Mouse (Mus musculus) v-Abl transformed pro-B cells (cell line): Measurements from ENCODE around the gene Sdc3.

ENCODE experiments used
- in situ Hi-C, 2 experiments: fragments of 400-800 bp; cut with MboI; formaldehyde crosslinking; loops; one replicate each; pipeline ENCODE4 v1.15.1; 2025; ENCODE audit not compliant: unreplicated experiment in 2 of 2

The Sdc3 gene

DNA sequence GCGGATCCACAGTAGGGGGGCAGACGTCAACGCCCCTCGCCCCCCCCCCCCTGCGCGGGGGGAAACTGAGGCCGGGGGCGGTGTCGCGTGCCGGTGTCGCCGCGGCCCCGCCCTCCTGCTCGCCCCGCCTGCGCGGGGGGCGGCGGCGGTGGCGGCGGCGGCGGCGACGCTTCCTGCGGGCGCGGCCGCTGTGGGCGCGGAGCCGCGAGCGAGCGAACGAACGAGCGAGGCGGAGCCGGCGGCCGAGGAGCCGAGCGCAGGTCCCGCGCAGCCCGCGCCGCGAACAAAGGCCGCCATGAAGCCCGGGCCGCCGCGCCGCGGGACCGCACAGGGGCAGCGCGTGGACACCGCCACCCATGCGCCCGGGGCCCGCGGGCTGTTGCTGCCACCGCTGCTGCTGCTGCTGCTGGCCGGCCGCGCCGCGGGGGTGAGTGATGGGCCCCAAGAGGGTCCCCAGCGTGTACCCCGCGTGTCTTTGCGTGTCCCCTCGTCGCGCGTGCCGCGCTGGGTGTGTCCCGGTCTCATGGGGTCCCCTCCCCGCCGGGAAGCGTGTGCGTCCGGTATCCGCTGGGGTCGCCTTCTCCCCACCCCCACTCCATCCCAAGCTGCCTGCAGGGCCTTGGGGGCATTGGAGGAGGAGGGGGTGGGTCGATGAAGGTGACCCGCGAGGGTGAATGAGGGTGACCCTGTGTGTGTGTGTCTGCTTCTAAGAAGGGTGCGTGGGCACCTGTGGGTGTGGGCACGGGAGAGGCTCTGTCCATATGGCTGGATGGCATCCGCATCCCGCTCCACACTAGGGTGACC lies at the start of gene Sdc3:
Gene Sdc3, plus strand, starts transcription at position 162 of the 804 bp plus-strand sequence.
- in situ Hi-C loops, result no loop called here

DNA sequence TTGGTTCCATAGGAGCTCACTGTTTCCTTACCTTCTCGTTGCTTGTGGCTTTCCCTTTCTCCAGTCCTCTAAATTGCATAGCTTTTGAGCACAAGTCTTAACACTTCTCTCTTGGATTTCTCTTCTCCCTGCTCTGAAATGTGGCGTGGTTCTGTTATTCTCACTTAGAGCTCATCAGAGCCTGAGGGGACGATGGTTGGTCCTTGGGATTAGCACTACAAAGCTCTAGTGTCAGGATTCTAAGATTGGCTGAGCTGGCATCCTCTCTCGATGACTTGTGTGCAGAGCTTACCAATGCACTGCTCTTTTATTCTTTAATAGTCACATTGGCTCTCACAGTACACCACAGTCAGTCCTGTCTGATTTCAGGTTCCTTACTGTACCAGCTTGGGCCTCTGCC lies 48.3 kb upstream of the Sdc3 start:
- in situ Hi-C loops, result no loop called here

DNA sequence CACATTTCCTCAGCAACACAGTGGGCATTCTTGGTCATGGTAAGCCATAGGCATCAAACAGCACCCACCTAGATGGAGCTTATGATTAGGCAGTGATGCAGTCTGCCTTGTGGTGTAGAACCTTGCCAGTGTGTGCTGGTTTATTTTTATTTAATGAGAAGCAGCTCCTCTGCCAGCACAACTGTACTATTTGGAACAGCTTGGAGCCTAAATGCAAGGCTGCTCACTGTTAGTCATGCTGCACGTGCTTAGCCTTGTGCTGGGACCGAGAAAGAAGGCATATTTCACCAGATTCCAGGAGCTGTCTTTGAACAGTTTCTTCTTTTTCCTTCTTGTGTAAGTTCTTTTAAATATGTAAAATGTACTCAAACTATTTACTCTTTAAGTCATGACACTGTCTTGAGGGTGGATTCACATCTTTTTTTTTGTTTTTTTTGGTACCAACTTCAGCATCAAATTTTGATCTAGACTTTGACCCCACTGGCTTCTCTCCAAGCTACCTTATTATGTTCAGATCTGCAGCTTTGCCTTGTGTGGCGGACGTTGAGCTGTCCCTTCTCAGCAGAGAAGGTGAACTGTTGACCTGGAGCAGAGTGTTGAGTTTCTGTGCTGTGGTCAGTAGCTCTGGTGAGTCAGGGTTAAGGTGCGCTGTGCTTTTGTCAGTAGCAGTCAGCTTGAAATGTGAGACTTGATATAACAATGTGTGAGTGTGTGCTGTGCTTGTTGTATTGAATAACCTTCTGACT lies 46.6 kb upstream of the Sdc3 start:
- in situ Hi-C loops, result no loop called here

DNA sequence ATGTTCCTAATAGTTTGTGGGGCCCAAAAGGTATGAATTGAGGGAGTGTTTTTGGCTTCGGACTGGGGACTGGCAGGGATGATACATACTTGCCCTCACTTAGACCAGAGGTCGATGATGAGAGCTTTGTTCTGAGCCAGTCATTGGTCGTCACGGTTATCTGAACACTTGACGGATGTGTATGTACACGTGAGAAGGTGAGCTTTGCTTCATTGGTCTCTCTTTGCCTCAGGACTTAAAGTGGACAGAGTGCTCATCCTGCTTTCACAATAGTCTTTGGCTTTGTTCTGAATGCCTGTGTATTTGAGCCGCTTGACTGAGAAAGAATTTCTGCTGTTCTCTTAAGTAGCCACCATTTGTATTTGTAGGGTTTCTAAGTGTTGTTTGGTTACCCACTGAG lies 42.8 kb upstream of the Sdc3 start:
- in situ Hi-C loops, result no loop called here

DNA sequence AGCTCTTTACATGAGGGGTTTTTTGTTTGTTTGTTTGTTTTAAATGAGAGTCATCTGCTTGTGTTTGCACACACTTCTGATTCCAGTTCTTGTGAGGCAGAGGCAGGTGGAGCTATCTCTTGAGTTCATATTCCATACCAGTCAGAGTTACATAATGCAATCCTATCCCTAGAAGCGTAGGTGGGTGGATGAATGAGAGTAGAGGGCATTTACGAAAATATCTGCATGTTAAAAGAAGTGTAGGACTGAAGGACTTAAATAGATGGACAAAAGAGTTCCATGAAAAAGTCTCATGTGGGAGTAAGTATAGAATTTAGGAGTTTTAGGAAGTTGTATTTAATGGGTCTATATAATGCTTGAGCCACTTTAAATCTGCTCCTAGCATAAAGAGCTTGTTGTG lies 40.4 kb upstream of the Sdc3 start:
- in situ Hi-C loops, result no loop called here

DNA sequence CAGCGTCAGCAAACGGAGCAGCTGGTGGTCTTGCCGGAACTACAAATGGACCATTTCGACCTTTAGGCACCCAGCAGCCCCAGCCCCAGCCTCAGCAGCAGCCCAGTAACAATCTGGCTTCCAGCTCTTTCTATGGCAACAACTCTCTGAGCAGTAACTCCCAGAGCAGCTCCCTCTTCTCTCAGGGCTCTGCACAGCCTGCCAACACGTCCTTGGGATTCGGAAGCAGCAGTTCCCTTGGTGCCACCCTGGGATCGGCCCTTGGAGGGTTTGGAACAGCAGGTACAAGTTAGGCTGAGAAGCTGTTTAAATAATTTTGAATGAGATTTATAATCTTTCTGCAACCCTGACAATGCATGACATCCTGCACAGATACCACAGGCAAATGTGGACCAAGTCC lies 39.7 kb upstream of the Sdc3 start:
- in situ Hi-C loops, result no loop called here

DNA sequence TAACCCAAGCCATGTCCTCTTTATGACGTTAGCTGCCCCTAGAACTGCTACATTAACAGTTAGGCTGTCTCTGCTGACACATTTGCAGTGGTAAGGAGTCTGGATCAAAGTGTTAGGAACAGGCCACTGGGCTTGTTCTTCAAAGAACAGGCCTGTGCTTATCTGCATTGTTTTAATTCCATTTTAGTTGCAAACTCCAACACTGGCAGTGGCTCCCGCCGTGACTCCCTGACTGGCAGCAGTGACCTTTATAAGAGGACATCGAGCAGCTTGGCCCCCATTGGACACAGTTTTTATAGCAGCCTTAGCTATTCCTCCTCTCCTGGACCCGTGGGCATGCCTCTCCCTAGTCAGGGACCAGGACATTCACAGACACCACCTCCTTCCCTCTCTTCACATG lies 38.6 kb upstream of the Sdc3 start:
- in situ Hi-C loops, result no loop called here

DNA sequence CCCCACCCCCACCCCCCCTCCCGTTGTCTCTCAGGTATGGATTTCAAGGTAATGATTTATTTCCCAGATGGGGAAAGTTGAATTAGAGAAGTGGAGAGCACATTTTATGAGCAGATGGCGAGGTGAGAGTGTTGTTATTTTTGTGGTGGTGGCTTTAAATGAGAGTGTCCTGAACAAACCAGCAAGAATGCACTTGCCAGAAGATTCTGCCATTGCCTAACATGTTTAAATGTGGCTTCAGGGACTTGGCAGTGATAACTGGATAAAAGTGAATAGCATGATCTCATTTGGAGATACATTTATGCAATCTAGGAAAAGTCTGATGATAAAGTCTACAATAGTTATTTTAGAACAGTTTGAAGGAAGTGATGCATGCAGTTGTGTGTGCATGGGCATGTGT lies 37.6 kb upstream of the Sdc3 start:
- in situ Hi-C loops, result no loop called here

DNA sequence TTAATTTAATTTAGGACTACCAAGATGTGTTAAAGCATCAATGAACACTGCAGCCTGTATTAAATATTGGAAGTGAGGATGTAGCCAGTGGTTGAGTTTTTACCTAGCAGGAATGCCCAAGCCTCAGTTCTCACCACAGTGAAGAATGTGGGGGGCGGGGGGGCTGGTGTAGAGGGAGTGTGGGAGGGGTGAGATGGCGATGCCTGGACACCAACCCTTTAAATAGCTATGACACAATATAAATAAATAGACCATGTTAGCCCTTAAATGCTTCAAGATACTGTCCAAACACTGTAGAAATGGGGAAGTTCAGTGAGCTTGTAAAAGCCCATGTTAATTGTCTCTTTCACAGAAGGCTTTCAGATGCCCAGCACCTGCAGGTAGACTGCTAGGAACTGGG lies 32.5 kb upstream of the Sdc3 start:
- in situ Hi-C loops, result no loop called here

DNA sequence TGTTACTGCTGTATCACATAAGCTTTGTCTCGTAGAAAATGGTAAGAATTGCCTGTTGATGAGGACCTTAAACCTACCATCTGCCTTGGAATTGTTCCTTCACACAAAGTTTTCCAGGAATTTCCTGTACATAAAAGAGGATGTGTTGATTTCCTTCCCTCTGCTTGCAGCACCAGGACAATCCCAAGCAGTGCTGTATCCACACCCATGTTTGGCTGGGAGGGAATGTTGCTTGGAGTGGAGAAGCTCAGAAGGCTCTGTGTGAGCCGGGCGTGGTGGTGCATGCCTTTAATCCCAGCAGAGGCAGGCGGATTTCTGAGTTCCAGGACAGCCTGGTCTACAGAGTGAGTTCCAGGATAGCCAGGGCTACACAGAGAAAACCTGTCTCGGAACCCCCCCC lies 30.5 kb upstream of the Sdc3 start:
- in situ Hi-C loops, result no loop called here

DNA sequence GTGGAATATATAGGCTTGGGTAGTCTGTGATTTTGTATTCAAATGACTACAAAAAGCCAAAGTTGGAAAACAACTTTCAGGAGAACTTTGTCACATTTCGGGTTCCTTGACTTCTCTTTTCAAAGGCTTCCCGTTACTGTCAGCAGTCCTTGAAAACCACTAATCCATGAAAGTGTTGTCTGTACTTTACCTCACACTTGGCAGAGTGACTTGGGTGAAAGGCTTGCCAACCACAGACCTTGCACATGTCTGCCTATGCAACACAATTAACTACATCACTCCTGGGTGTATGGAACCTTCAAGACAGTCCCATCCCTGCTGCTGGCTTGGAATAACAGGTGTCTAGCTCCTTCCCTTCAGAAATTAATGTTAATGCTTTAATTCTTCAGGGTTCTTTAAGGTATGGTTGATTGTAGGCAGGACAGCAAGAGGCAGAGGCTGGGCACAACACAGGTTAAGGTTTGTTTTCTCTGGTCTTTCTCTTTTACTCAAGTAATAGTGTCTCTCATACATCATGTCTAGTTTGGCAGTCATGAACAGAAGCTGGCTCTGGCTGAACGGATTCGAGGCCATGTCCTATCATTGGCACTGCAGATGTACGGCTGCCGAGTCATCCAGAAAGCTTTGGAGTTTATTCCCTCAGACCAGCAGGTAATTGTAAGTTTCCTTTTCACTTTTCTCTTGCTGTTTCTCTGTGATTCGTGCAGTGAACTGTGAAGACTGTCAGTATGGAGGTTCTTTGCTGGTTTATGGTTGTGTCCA lies 26.8 kb upstream of the Sdc3 start:
- in situ Hi-C loops, result no loop called here

DNA sequence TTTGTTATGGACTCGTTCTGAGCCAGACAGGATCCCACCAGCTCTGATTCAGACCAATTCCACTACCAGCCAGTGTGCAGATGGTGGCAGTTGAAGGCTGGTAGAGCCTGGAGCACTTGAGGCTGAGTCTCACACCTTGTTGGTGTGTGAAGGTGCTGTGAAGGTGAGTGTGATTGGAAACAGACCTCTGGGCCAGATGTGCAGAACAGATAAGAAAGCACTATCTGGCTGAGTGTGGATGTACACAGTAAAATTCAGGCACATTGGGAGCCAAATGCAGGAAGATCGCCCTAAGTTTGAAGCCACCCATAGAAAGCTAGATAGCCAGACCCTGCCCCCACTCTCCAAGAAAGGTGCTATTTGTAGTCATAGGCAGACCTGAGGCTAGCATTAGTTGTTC lies 25.9 kb upstream of the Sdc3 start:
- in situ Hi-C loops, result no loop called here

DNA sequence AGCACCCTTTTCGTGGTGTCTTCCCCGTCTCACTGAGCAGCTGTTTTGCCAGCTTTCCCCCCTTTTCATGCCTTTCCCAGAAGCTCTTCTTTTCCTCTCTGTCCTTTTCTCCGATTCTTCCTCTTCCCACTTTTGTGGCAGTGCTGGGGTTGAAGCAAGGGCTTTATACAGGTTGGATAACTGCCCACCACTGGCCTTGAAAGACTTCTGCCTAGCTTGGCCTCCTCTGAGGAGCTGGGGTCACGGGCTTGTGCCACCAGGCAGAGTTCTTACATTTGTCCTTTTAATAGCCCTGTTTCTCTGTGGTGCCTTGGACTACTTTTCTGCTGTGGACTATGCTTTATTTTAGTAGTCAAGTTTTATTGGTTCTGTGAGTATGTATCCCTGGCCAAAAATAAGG lies 25.4 kb upstream of the Sdc3 start:
- in situ Hi-C loops, result no loop called here

DNA sequence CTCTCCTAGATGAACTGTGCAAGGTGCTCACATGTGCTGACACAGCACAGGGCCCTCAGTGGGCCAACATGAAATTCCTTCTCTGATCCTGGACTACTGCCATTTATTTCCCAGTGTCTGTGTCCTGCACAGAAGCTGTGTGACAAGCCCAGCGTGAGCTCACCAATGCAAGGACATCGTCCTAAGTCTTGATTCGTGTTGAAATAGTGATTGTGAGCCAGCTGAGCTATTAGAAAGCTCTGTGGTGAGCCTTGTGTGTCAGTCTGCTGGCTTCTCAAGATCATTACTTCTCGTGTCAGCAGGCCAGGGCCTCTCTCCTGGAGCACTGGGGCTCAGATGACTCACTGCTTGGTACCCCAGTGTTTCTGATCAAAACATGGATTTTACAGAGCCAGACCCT lies 18.4 kb upstream of the Sdc3 start:
- in situ Hi-C loops, result no loop called here

DNA sequence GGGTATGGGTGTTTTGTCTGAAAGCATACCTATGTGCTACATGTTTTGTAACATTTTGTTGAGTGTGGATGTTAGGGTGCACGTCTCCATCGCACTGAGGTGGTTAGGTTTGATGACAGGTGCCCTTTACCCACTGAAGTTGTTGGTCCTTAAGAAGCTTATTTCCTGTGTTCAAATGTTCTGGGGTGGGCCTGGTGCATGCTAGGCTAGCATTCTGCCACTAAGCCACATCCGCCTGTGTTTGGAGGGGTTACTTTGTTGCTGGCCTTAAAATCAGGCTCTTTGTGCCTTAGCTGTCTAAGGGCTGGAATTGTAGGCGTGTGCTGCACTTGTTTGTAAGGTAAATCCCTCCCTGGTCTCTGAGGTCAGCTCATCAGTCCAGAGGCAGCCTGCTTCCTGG lies 17.5 kb upstream of the Sdc3 start:
- in situ Hi-C loops, result no loop called here

DNA sequence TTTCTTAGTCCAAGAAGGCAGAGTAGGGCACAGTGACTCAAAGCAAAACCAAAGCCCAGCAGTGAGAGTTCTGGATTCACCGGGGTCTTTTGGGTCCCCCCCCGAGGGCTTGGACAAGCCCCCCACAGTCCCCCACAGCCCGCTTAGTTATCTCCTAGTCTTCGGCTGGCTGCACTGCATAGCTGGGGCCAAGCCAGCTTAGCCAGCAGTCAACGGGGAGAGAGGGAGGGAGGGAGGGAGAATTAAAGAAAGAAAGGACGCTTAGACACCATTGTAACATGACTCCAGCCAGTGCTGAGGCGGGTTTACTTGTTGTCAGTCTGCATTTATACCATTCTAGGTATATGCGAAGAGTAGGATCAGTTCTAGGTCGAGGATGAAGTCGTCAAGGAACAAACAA lies 14.7 kb upstream of the Sdc3 start:
- in situ Hi-C loops, result no loop called here

DNA sequence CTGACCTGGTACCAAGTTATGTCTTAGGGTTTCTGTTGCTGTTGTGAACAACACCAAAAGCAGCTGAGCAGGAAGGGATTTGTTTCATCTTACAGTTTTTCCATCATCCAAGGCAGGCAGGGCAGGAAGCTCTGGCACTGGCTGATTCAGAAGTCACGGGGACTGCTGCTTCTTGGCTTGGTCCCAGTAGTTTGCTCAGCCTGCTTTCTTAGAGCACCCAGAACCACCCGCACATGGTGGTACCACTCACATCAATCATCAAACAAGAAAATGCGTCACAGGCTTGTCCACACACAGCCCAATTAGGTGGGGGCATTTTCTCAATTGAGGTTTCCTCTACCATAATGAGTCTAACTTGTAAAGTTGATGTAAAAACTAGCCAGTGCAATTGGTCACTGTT lies 13.3 kb upstream of the Sdc3 start:
- in situ Hi-C loops, result no loop called here

DNA sequence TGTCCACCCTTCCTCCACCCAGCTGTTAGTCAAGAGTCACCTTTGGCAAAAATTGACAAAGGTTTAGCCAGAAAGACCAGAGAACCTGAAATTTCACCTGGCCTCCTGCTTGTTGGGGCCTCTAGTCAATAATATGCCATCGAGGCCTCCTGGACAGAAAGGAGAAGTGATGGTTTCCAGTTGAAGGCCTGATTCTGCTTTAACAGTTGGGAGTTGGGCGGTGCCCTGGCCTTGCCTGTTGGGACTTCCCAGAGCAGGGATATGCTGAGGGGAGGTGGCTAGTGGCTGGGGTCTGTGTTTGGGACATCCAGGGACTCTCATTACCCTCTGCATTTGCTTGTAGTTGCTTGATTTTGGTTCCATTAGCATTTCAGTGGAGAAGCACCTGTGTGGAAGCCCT lies 9.8 kb upstream of the Sdc3 start:
- in situ Hi-C loops, result loop anchor here in 1 of 2 experiments (10.0 kb wide), 1 partner anchor 1052 kb away; the partner anchor contains the start of gene Ptpru

DNA sequence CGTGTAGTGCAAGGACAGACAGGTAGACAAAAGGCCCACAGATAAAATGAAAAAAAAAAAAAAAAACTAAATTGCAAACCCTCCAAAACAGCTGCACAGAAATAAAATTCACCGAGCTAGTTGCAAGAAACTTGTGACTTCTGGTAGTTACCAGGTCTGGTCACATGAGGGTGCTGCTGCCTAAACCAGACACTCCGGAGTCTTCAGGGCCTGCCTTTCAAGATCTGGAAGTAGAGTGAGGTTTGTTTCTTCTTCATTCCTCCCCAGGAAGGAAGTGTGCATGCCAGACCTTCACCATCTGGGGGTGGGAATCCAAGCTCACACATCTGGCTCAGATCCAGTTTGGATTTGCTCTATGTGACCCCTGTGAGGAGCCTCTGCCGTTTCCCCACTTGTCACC lies 7.6 kb upstream of the Sdc3 start:
- in situ Hi-C loops, result loop anchor here (5.0 to 10.0 kb wide), 4 partner anchors 93 to 1053 kb away; partner anchors contain the start of gene Ptpru (in 2 of the 2)

DNA sequence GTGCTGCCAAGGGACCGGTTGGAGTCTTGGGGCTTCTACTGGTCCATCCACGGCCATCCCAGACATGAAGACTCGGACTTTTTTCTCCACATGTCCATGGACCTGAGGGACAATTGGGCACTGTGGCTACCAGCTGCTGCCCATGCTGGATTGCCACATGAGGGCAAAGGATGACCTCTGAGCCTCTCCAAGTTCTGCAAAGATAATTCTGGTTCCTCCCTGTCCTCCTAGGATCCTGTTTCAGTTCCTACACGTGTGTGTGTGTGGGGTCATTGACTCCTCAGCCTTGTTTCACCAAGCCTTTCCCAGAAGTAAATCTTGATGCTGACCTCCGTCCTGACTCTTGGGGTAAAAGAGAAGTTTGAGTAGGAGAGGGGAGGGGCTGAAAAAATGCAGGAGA lies 4.8 kb upstream of the Sdc3 start:
- in situ Hi-C loops, result loop anchor here (5.0 to 10.0 kb wide), 4 partner anchors 90 to 1050 kb away; partner anchors contain the start of gene Ptpru (in 2 of the 2)

DNA sequence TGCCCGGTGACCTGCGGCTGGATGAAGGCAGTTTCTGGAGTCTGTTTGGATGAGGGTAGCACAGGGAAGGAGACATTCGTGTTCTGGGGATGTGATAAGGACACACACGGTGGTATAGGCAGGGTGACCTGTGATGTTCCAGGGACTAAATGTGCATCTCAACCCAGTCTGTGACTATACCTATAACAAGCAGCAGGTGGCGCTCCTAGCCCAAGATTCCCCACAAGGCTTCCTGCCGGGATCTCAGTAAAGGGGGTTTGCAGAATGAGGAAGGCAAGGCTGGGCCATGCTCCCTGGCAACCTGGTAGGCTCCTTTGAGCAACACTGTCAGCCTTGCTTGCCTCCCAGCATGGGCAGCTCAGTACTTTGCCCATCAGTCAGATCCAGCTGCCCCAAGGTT lies 2.2 kb upstream of the Sdc3 start:
- in situ Hi-C loops, result no loop called here
